Mouse (Mus musculus): Measurements from ENCODE around the gene Pknox2. TPM values are rescaled to one million over a fixed set of nuclear protein-coding genes. Genes with fewer than 3 reads are reported as not detected.

Pknox2 gene
- 10 to 100 TPM; 32.7 to 38.3 TPM for total RNA-seq (2021)

DNA sequence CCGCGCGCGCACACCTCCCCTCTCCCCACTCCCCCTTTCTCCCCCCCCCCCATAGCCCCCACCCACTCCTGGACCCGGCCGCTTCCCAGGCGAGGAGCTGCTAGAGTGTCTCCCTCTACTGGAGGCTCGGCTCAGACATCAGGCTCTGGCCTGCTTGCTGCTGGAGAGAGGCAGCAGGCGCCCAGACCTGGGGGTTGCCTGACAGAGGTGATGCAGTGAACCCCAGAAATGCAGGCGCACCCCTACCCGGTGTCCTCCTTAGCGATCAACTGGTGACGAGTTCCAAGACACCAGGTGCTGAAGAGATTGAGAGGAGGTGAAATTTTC is at the start of gene Pknox2:
Gene Pknox2, minus strand, starts transcription at position 49 of the 327 bp plus-strand sequence.
- DNase-seq = peak; percentile 84 to 86

DNA sequence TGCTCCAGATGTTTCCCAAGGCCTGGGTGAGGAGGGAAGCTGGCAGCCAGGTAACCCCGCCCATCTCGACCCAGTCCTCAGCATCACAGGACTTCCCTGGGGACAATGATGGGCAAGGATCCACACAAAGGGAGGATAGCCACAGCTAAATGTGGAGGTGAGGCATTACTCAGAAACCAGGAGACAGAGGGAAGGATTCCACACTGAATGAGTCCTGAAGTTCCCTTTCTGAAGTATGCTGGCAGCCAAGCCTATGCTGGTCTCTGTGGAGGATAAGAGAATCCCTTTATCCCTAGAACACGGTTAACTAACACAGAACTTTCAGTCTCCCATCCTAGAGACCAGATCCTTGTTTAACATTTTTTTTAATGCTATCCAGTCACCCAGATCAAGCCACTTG is 40.8 kb upstream of the Pknox2 start:
- no peak for DNase-seq

DNA sequence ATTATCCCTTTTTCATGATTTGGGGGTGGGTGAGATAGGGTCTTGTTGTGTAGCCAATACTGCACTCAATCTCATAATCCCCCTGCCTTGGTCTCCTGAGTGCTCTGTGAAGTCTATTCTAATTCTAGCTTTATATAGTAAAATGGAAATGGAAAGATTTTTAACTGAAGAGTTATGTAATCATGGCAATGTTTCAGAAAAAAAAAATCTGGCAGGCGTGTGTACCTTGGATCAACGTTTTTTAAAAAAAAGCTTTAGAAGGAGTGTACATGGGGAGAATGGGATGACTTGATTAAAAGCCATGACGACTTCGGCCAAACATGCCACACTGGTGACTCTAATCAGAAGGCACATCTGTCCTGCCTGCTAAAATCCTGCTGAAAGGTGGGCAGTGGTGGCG is 40.2 kb upstream of the Pknox2 start:
- no peak for DNase-seq

DNA sequence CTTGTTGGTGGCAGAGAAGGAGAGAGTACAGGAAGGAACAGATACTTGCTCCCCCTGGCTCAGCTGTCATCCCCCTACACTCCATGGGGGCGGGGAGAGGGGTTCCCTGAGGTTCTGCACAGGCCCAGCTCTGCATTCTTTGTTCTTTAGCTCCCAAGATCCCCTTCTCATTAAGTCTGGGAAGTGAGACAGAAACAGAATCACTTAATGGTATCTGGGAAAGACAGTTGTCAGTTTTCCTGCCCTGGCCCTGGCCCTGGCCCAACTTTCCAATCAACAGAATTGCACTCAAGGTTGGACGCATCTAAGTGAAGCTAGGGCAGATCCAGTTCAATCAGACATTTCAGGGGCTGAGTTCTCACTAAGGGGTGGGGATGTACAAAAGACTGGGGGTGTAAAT is 36.0 kb upstream of the Pknox2 start:
- DNase-seq = no peak

DNA sequence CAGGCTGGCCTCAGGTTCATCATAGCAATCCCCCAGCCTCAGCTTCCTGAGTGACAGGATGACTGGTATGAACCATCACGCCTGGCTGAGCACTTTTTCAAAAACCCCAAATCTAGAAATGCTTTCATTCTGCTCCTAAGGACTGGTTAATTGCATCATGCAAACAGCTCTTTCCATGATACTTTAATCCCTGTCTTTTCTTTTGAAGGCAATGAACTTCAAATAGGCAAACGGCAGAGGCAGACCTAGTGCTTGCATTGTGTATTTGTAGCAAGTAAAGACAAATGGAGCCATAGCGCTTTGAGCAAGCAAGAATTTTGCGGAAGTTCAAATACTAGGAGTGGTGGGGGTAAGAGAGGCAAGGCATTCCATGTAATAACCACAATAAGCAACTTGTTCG is 34.4 kb upstream of the Pknox2 start:
- DNase-seq = no peak

DNA sequence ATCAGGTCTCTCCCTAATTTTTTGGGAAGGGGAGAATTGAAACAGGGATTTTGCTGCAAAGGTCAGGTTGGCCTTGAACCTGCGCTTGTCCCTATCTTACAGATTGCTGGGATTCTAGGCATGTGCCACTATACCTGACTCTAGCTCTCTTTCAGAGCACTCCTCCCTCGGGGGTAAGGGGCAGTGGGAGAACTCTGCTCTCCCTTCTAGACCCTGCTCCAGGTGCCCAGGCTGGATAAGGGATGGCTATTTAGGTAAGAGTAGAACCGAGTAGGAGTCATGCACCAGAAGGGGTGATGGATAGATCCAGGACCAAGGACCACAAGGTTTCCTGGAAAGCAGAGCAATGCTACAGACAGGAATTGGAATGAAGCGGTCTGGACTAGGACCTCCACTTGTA is 32.4 kb upstream of the Pknox2 start:
- no peak for DNase-seq

DNA sequence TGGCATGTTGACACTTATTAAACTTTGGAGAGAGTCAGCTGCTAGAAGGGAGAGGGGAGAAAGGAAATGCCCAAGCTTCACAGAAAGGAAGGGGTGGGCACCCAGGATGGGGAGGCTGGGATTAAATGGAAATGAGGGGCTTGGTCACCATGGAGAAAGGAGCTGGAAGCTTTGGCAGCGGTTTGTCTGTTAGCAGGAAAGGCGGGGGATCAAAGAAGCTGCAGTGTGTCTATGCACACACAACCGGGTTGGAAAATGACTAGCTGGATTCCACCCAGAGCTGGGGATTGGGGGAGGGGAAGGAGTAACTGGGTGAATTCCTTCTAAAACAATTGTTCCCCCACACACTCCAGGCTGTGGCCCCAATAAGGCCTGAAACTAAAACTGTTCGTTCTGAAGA is 31.7 kb upstream of the Pknox2 start:
- peak in 1 of 2 experiments; percentile 28 for DNase-seq

DNA sequence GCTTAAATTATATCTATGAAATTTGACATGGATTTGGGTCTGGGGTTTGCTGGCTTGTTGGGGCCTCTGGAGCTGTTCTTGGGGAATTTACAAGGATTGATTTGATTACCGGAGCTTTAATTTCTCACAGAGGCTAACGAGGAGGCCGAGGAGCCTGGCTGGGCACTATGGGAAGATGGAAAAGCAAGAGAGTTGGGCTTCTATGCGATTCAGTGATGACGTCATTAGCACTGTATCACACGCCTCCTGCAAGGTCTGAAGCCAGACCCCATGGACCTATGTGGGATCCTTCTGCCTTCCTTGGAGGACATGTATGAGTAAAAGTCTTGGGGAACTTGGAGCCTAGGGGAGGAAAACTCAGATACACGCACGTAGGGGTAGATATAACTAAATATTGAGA is 30.3 kb upstream of the Pknox2 start:
- no peak for DNase-seq

DNA sequence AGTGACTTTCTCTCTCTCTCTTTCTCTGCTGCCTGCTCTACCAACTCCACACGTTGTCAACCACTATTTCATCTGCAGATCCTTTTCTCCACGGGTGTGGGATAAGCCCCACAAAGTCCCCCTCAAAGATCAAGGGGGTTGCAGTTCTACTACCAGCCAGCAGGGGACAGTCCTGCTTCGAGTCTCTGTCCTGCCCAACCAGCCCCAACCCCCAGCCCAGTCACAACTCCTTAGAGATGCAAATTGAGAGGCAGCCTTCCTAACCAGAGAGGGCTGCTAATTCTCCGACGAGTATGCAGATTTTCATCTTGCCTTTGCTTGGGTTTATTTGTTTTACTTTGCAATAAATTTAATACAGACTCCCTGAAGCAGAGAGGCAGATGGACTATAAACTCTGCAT is 29.9 kb upstream of the Pknox2 start:
- peak; percentile 63 to 69 for DNase-seq

DNA sequence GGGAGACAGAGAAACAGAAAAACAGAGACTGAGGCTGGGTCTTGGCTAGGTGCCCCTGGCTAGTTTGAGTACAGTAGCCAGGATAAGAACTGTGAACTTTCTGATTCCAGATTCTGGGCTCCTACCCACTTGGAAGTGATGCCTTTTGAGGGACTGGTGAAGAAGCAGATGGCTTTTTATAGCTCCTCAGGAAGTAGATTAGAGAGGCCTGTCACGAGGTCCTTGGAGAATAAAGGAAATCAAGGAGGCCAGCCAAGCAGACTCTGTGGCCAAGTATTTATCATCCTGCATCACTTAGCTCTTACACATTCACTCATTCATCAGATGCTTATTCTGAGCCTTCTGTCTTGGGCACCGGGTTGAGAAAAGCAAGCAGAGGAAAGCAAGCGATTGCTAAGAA is 28.8 kb upstream of the Pknox2 start:
- DNase-seq = no peak

DNA sequence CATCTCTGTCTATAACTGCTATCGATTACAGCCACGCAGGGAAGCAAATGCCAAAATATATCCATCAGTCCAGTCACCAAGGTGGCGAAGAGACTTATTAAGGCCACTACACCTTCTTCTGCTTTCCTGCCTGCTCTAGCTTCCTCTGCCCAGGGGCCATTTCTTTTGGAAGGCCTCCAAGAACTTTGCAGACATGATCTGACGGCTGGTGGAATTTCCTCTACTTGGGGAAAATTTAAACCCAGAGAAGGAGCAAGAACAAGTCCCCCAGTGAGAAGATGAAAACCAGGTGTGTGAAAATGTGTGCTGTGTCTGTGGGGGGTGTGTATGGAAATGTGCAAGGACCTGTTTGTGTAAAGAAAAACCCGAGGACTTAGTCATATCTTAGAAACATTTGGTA is 26.2 kb upstream of the Pknox2 start:
- no peak for DNase-seq

DNA sequence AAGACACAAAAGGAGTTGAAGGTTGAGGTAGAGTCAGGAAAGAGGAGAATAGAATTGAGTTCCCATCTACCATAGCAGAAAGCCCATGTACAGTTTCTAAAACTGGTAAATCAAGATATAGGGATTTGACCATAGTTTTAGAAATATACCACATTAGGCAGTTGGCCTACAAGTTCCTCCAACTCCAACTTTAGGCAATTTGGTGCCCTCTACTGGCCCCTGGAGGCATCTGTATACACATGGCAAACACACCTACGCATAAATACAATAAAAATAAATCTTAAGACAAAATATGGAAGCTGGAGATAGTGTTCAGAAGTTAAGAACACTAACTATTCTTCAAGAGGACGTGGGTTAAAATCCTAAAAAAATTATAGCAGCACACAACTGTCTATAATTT is 19.7 kb upstream of the Pknox2 start:
- DNase-seq = no peak

DNA sequence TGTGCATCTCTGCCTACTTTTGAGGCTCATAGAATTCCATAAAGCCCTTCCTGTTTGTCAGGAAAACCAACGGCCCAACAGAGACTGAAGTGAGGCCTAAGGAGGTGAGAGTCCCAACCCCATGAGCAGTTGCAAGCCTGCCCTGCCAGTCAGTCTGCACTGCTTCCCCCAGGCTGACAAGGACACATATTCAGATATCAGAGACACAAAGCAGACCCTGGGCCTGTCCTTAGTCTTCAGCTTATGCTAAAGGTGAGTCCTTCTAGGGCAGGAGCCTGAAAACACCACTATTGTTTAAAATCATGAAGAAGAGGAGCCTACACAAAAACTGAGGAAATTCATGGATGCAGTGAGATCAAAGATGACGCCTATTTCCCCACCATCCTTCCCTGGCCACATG is 13.5 kb upstream of the Pknox2 start:
- no peak for DNase-seq

DNA sequence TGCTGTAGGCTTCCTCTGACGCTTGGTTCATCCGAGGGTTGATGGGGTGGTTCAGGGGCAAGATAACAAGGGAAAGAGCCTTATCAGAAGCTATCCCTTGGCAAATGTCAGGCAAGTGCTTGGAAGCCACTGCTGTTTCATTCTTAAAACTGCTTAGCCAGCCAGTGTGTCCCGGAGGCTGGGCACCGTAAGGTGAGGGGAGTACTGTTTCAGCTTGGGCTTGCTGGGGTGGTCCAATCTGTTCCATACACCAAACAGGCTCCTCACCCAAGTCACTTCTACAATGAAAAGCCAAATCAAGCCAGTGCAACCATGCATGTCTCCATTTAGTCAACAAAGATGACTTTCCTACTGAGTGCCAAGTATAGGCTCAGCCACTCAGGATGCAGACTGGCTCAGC is 679 bp upstream of the Pknox2 start:
- no peak for DNase-seq

DNA sequence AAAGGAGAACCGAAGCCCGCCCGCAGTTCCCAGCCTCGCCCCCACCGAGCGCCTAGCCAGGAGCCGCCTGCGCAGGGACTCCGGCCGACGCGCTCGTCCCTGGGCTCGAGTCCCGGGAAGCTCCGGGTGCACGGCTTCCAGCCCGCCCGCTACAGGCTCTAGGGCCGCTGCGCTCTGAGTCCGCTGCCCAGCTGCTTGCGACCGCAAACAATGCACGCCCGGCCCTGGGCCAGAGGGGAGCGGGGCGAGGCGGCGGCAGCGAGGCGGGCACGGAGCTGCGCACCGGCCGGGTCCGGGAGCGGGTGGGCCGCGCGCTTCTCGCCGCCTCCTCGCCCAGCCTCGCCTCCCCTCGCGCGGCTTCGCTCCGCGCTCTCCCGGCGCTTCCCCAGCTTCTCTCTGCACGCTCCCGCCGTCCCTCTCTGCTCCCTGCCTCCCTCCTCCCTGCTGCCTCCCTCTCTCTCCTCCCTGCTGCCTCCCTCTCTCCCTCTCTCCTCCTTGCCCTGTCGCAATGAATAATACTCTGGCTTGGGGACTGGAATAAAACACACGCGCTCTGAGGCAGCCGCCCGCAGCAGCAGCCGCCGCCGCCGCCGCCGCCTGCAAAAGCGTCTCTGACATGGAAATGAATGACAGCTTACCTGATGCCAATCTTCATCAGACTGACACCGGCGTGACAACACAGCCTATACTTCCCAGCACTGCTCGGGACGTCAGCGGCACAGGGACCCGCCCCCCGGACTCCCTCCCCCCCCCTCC is 426 bp downstream of the Pknox2 start:
- DNase-seq = peak; percentile 80 to 81

DNA sequence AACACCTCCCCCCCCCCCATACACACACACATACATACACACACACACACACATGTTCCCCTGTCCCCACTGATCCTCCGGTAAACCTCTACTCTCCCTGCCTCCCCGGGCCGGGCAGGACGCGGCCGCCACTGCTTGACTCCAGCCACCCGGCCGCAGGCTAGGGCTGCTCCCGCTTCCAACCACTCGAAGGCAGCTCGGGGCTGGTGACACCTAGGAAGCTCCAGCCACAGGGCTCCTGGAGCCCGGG is 929 bp downstream of the Pknox2 start:
- DNase-seq = no peak

DNA sequence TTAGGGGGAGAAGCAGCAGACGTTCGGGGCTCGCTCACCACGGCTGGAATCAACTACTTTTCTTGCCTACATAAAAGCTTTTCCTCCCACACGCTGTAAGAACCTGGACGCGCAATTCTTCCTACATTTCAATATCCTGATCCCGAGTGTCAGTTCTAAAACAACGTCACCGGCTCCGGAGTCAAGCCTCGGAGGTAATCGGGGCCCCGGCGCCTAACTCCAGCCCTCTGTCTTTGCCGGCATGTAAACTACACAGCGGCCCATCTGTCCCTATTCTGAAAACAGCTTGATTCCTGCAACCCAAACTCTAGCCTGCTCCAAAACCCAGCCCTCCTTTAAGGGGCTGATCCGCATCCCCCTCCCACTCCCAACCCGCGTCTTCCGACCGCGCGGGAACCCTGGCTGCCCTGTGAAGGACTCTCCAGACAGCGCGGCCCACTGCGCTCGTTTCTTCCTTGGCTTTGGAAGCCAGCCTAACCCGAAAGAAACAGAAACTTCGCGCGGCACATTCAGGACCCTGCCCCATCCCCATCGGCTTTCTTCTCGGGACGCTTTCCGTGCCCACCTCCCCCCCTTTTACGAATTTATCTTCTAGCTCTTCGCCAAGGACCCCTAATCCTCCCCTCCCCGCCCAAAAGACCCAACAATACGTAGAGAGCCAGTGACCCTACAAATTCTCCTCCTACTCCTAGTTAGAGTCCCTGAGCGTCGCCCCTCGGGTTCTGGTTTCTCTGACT is 1.4 kb downstream of the Pknox2 start:
- DNase-seq = peak; percentile 51 to 61

DNA sequence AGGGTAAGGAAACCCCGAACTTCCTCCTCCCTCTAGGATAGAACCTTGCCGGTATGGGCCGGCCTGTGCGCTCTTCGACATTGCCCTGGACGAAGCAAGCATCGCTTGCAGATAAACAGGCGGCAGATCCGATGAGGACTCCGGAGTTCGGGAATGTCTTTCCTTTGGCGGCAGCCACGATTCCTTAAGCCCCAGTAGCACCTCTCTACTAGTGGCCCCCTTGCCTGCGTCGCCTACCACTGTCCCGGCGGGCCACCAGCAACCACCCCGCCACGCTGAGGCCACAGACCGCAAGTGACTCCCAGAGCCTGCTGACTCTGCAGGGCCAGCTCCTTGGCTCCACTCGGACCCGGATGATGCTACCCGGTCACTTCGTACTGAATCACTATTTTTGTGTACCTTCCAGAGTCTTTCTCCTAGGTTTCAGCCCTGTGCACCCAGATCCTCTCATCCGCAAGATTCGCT is 2.0 kb downstream of the Pknox2 start:
- DNase-seq = peak in 1 of 2 experiments; percentile 44

DNA sequence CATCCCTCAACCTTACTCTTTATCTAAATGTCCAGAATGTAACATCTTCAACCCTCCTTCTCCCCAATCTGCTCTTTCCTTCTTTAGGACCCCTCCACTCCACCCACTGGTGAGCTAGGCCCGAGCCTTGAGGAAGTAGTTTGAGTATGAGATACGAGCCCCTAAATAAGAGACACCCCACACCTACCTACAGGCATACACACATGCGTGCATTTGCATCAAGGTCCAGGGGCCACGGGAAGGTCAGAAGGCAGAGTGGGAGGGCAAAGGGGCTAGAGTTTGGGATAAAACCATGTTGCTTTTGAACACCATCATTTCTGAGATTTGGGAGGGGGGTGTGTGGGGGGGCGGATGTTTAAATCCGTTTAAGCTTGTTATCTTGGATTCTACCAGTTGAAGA is 2.5 kb downstream of the Pknox2 start:
- no peak for DNase-seq

DNA sequence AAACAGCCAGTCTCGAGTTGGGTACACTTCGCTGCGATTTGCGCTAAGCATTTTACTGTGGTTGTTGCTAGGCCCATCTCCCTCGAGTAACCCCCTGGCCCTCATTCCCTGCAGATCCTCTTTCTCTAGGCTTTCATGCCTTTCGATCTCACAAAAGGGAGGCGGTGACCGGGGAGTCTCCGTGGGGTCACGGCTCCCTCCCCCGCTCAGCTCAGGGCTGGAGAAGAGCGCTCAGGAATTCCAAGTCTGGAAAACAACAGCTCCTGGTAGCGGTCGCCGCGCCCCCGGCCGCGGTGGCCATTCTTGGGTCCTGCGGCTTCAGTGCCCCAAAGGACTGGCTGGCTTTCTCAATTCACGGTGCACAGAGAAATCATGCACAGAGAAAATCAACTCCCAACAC is 3.0 kb downstream of the Pknox2 start:
- DNase-seq = no peak

DNA sequence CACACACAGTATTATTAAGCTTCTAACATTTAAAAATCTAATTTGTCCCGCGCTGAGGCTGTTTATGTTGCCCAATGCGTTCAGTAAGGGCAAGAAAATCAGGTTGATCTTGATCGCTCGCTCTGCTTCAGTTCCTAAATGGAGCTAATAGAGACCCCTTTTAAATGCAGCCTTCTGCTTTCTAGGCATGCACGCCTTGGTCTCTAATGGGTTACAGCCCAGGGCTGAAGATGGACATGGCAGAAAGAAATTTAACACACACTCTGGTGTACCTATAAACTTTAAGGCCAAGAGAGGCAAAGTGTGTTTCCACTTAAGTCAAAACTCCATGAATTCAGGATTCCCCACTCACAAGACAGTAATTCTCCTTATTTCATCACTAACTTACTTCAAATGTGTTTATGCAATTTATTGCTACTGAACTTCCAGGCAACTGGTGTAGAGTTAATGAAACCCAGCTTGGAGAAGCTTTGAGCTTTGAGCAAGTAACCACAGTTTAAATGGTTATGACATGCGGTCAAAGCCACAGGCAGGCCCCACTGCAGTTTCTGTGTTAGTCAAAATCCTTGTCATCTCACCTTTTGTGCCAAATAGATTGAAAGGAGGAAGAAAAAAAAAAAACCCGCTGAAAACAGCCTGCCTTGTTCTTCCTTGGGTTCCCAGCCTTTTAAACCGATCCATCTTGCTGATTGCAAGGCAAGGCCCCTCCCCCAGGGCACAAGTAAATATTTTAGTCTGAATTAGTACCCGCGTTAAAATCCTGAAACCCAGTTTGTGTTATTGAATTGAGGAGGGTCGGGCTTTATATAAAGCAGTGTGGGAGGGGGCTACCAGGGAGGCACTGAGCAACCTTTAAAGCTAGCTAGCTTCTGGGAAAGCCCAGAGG is 3.9 kb downstream of the Pknox2 start:
- DNase-seq = no peak

DNA sequence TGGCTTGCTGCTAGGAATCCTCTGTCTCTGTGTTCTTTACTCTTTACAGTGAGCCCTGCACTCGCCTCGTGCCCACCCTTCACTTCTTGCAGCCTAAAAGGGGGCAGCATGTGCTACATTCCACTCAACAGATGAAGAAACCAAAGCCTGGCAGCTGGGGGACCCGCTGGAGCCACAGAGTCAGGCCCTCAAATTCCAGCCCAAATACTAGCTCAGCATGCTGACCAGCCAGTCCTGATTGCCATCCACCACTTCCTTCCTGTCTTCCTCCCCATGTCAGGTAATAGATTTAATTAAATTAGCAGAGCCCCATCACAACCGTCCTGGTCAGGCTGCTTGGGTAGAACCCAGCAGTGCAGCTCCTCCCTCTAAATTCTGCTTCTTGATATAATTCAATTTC is 5.1 kb downstream of the Pknox2 start:
- no peak for DNase-seq

DNA sequence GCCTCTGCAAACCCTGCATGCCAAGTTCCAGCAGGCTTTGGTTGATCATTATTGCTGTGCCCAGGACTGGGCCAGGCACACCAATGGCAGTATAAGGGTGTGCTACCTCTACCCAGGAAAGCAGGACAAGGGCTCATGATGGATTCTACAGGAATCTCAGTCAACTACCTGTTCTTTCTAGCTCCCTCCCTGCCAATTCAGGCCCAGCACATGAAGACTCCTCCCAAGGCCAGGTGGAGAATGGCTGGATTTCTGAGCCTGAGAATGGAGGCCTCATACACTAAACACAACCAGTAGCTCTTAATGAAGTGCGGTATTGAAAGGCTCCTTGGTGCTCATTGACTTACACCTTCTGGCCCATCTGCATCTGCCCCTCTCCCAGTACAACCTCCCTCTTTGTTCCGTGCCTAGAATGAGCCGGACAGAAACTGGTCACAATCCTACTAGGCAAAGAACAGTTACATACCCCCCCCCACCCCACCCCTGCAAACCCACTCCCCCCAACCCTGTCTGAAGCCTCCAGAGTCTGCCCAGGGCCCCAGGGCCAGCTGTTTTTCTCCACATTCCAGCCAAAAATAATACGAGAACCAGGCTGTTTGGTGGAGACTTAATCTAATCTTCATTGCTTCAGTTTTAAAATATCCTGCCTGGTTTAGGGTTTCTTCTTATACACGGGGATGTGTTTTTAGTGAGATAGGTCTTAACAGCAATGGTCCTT is 6.6 kb downstream of the Pknox2 start:
- no peak for DNase-seq

All from layer of hippocampus, postnatal 36 days (tissue).